Mouse (Mus musculus): Measurements from ENCODE around the gene Dtx3.

The Dtx3 gene

GRCm38 (mm10) chr10:127195328-127196129, at the start of gene Dtx3:
Gene Dtx3, minus strand, starts transcription at chr10:127195728.
- DNase-seq, result peak; percentile 76

- DNase-seq, result no peak
These were observed 42.8 kb upstream of the Dtx3 start for GRCm38 (mm10) chr10:127238241-127238824.

GRCm38 (mm10) chr10:127236541-127236940, 41.0 kb upstream of the Dtx3 start:
- DNase-seq, result peak; percentile 30

- DNase-seq, result no peak
These were observed 37.6 kb upstream of the Dtx3 start for GRCm38 (mm10) chr10:127233141-127233540.

- no peak for DNase-seq
These were observed 36.2 kb upstream of the Dtx3 start for GRCm38 (mm10) chr10:127231741-127232140.

- no peak for DNase-seq
These were observed 35.2 kb upstream of the Dtx3 start for GRCm38 (mm10) chr10:127230693-127231092.

- DNase-seq, result peak; percentile 80
These were observed 33.4 kb upstream of the Dtx3 start for GRCm38 (mm10) chr10:127228897-127229296.

- no peak for DNase-seq
These were observed 31.6 kb upstream of the Dtx3 start for GRCm38 (mm10) chr10:127227163-127227562.

GRCm38 (mm10) chr10:127226318-127226895, 30.9 kb upstream of the Dtx3 start:
- DNase-seq, result peak; percentile 43

- DNase-seq, result no peak
These were observed 30.2 kb upstream of the Dtx3 start for GRCm38 (mm10) chr10:127225732-127226131.

GRCm38 (mm10) chr10:127225213-127225612, 29.7 kb upstream of the Dtx3 start:
- DNase-seq, result no peak

GRCm38 (mm10) chr10:127218339-127218738, 22.8 kb upstream of the Dtx3 start:
- DNase-seq, result no peak

- no peak for DNase-seq
These were observed 21.6 kb upstream of the Dtx3 start for GRCm38 (mm10) chr10:127217177-127217576.

- no peak for DNase-seq
These were observed 20.9 kb upstream of the Dtx3 start for GRCm38 (mm10) chr10:127216456-127216855.

GRCm38 (mm10) chr10:127214422-127214803, 18.9 kb upstream of the Dtx3 start:
- DNase-seq, result no peak

GRCm38 (mm10) chr10:127213704-127214421, 18.3 kb upstream of the Dtx3 start:
- no peak for DNase-seq

GRCm38 (mm10) chr10:127213272-127213671, 17.7 kb upstream of the Dtx3 start:
- no peak for DNase-seq

- DNase-seq, result peak; percentile 92
These were observed 15.9 kb upstream of the Dtx3 start, which contains the start of gene Pip4k2c for GRCm38 (mm10) chr10:127211414-127211854. Gene Pip4k2c, minus strand, starts transcription at chr10:127211585.

GRCm38 (mm10) chr10:127210961-127211405, 15.5 kb upstream of the Dtx3 start:
- peak; percentile 46 for DNase-seq

GRCm38 (mm10) chr10:127209928-127210570, 14.5 kb upstream of the Dtx3 start:
- DNase-seq, result no peak

- DNase-seq, result no peak
These were observed 13.4 kb upstream of the Dtx3 start for GRCm38 (mm10) chr10:127208921-127209320.

GRCm38 (mm10) chr10:127205373-127205772, 9.8 kb upstream of the Dtx3 start:
- no peak for DNase-seq

GRCm38 (mm10) chr10:127204589-127204988, 9.1 kb upstream of the Dtx3 start:
- DNase-seq, result no peak
